Mouse (Mus musculus) hindbrain, embryonic 13.5 days (tissue): Measurements from ENCODE around the gene Col4a3. TPM values are rescaled to one million over a fixed set of nuclear protein-coding genes. Genes with fewer than 3 reads are reported as not detected.
A peak's percentile ranks its signal among the peaks of the same experiment; 100 is the strongest.

Experiments used
- ATAC-seq: fragments of 200-750 bp; cut with Nextera tagmentation; 2 replicates; pipeline ENCODE4 v1.8.0; 2017; ENCODE audit warnings: moderate TSS enrichment; ENCODE audit not compliant: low FRiP score
- H3K27ac ChIP-seq: fragments of 300-500 bp; sonication (generic); 2 replicates; pipeline ENCODE4 v1.5.1; 2015; ENCODE audit warnings: inconsistent platforms, mild to moderate bottlenecking, moderate library complexity
- H3K27me3 ChIP-seq: fragments of 300-500 bp; sonication (generic); 2 replicates; pipeline ENCODE4 v1.6.1; 2015; ENCODE audit warnings: mild to moderate bottlenecking, inconsistent platforms
- H3K36me3 ChIP-seq: fragments of 300-500 bp; sonication (generic); 2 replicates; pipeline ENCODE4 v1.6.1; 2015; ENCODE audit warnings: mild to moderate bottlenecking, inconsistent platforms
- H3K4me1 ChIP-seq: fragments of 300-500 bp; sonication (generic); replicated peaks from 2 replicates; pipeline ENCODE4 v1.6.1; 2015; ENCODE audit warnings: inconsistent platforms
- H3K4me2 ChIP-seq: fragments of 300-500 bp; sonication (generic); 2 replicates; pipeline ENCODE4 v1.6.1; 2015; ENCODE audit warnings: inconsistent platforms, mild to moderate bottlenecking, moderate library complexity
- H3K4me3 ChIP-seq: fragments of 300-500 bp; sonication (generic); 2 replicates; pipeline ENCODE4 v1.5.1; 2015; ENCODE audit warnings: mild to moderate bottlenecking, inconsistent platforms
- H3K9ac ChIP-seq: fragments of 300-500 bp; sonication (generic); 2 replicates; pipeline ENCODE4 v1.6.1; 2015; ENCODE audit warnings: mild to moderate bottlenecking, inconsistent platforms
- H3K9me3 ChIP-seq: fragments of 300-500 bp; sonication (generic); 2 replicates; pipeline ENCODE4 v1.6.1; 2016; ENCODE audit warnings: inconsistent platforms
- WGBS: fragments of 180-500 bp; shearing (Covaris S2); methylation state at CpG from one replicate; pipeline ENCODE4 v1.1.7; 2015; 5-methylcytosine and 5-hydroxymethylcytosine counted together
- polyA plus RNA-seq: library from polyadenylated mRNA; unstranded; fragments of >200 nt; fragmentation: Nextera tagmentation; extraction: Ambion mirVana; gene quantifications from 2 replicates; pipeline ENCODE4 v1.2.1, GENCODE M21; 2015

Col4a3 gene
- polyA plus RNA-seq: 0.23 and 0.25 TPM in 2 replicates

DNA sequence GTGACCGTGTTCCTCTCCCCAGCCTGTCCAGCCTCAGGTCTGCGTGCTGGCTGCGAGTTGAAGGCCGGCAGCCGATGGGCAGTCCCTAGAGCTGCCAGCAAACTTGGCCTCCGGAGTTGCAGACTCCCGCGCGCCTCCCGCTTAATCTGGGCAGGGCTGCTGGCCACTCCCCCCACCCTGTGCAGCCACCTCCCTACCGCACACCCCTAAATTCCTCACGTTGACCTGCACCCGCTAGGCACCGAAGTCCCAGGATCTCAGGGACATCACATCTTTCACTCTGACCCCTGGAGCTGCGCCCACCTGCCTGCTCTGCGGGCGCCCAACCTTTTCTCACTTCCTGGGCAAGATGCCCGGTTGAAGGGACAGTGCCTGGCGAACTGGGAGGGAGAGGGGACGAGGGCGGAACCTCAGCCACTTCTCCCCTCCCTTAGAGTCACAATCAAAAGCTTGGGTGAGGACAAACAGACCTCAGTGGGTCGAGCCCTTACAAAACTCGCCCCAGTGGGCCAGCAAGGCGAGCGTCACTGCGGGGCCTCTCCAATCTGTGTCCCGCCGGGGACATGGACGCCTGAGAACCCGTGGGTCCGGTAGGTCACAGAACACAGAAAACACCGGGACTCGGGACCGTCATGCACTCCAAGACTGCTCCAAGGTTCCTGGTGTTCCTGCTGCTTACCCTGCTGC, at the start of gene Col4a3, which contains the start of gene Col4a4:
Col4a3 (plus strand) TSS at position 209 of the 687 bp plus-strand sequence.
Col4a4 (minus strand) TSS at position 137 of the 687 bp plus-strand sequence.
- Histone ChIP-seq H3K9ac (peak within 1 kb of the TSS; percentile 53), H3K4me2 (peak within 1 kb of the TSS; percentile 59), H3K4me1 (peaks cover 12% of the 10 kb centered on the region), H3K4me3 (peak within 1 kb of the TSS; percentile 33), H3K27me3 (peaks cover 29% of the 10 kb centered on the region), H3K9me3 (no peaks in the 10 kb centered on the region), H3K27ac (no peak within 1 kb of the TSS), H3K36me3 (no peaks in the 10 kb centered on the region)
- 0 out of 2 replicates have a peak, but pooled peaks have one; percentile 36 for ATAC-seq
- WGBS: 7% methylated on average over 34 of the region's 34 CpGs

DNA sequence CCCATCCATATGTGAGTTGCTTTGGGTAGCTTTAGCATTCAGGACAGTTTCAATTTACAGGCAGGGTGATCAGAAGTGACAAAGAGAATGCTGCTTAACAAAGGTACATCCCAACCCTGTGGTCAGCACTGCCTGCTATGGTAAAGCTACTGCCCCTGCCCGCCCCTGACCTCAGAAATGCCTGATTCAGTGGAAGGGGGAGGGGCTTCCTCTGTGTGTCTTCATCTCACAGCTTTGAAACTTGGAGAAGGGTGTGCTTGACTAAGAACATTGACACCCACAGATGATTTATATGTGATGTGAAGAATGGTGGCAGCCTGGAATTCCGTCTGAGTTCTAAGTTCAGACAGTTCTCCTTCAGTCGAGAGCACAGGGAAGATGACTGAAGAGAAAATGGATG, 48.9 kb upstream of the Col4a3 start:
- Histone ChIP-seq H3K36me3 (no peaks in the 10 kb centered on the region), H3K9ac (no peak overlapping the region), H3K27me3 (no peaks in the 10 kb centered on the region), H3K4me1 (peaks cover 12% of the 10 kb centered on the region), H3K4me2 (no peak overlapping the region), H3K27ac (no peak overlapping the region), H3K9me3 (no peaks in the 10 kb centered on the region), H3K4me3 (no peak overlapping the region)
- WGBS: 65% methylated on average over 3 of the region's 3 CpGs
- ATAC-seq: no peak

DNA sequence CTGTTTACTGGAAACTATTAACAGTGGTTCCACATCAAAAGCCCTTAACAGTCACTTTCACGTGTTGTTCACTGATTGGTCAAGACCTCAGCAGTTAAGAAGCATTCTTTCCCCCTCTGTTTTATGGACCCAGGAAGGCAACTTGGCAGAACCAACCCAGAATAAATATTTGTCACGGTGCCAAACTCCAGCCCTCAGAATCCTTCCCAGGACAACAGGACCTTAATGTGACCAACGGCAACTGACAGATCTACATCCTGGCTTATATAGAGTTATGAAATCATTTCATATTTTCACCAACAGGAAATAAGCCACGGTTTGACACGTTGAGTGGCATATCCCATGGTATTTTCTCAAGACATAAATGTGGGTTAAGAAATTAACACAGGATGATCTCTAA, 46.7 kb upstream of the Col4a3 start:
- no peak overlapping the region for H3K9ac ChIP-seq
- no peak overlapping the region for H3K4me3 ChIP-seq
- no peaks in the 10 kb centered on the region for H3K27me3 ChIP-seq
- no peak for ATAC-seq
- H3K36me3 ChIP-seq: no peaks in the 10 kb centered on the region
- no peak overlapping the region for H3K27ac ChIP-seq
- H3K4me1 ChIP-seq: peaks cover 19% of the 10 kb centered on the region
- H3K9me3 ChIP-seq: no peaks in the 10 kb centered on the region
- no peak overlapping the region for H3K4me2 ChIP-seq
- 86% methylated on average over 5 of the region's 5 CpGs for WGBS

DNA sequence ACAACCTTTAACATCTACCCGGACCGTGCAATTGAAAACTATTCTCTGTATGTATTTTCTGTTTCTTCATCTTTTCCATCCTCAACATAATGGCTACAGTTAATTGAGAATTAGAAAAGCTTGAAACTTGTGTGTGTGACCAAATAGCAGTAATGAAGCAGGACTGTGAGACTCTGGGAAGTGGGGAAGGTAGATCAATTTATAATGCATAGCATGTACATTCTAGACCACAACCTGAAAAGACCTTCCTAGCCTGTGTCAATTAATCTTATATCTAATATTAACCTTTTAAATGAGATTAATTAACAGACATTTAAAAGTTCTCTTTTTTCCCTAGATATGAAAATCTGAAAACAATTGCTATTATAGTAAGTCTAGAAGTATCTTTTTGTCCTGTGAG, 42.8 kb upstream of the Col4a3 start:
- no peak overlapping the region for H3K27ac ChIP-seq
- H3K4me2 ChIP-seq: no peak overlapping the region
- H3K4me3 ChIP-seq: no peak overlapping the region
- H3K27me3 ChIP-seq: no peaks in the 10 kb centered on the region
- H3K9me3 ChIP-seq: no peaks in the 10 kb centered on the region
- H3K4me1 ChIP-seq: peaks cover 9% of the 10 kb centered on the region; the same call in 1 of the 2 replicates
- no peak overlapping the region for H3K9ac ChIP-seq
- ATAC-seq: no peak
- 78% methylated on average over 2 of the region's 2 CpGs for WGBS
- H3K36me3 ChIP-seq: no peaks in the 10 kb centered on the region

DNA sequence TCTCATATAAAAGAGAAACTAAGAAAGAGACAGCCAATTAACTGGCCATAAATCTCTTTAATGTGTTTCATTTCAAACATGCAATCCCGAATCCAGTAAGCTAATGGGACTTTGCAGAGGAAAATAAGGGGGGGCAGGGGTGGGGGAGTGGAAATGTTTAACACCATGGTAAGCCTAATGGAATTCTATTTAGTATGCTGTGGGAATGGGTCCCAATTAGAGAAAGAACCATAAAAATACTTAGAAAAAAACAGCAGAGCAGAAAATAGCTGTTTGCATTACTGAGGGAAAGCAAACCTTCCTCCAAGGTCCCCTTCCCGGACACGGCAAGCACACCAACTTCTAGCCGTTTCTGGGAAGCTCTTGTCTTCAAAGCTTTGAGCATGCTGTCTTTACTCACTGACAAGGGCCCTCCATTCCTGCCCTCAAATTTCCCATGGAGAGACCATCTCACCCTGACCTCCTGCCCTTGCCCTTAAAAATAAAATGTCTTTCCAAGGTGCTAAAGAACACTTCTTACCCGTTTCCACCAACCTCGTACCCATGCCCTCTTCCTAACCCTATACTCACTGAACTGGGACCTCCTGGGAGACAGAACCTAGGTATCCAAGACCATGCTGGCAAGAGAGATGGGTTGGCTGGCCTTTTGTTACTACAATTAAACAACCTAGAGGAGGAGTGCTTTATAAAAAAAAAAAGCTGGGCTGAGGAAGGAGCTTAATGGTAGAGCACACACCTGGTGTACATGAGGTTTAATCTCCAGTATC, 42.1 kb upstream of the Col4a3 start:
- Histone ChIP-seq H3K27ac (peak overlapping the region; percentile 60), H3K9ac (no peak overlapping the region), H3K9me3 (no peaks in the 10 kb centered on the region), H3K4me1 (peaks cover 9% of the 10 kb centered on the region; the same call in 1 of the 2 replicates), H3K4me2 (no peak overlapping the region), H3K27me3 (no peaks in the 10 kb centered on the region), H3K36me3 (no peaks in the 10 kb centered on the region), H3K4me3 (no peak overlapping the region)
- ATAC-seq: peak; percentile 83
- 63% methylated on average over 6 of the region's 6 CpGs for whole genome bisulfite sequencing

DNA sequence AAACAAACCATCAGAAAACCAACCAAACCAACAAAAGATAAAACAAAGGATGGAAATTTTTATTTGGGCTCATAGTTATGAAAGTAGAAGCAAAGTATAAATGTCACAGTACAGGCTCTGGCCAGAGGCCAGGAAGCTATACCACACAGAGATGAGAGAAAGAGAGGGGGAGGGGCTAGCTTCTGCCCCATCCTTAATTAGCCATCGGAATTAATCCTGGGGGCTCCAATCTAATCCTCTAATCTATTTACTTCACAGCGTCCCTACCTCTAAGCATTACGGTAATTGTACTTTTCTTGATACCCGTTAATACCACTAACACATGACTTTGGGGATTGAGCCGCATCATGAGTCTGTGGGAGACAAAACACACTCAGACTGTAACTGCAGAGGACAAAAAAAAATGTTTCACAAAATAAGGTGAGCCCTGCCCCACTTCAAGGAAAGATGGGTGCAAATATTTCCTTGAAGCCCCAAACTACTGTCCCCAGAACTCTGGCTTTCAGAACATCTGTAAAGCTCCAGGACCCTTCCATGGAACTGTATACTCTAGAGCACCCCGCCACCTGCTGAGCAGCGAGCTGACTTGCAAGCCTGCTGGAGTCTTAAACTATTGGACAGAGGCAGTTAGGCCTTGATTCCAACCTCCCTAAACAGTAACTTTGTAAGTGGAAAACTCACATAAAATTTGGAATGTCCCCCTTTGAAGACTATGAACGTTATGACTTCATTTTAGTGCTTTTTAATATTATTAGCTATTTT, 41.3 kb upstream of the Col4a3 start:
- 0 out of 2 replicates have a peak, but pooled peaks have one; percentile 57 for ATAC-seq
- Histone ChIP-seq H3K27ac (no peak overlapping the region), H3K4me2 (no peak overlapping the region), H3K4me3 (no peak overlapping the region), H3K4me1 (peaks cover 9% of the 10 kb centered on the region; the same call in 1 of the 2 replicates), H3K36me3 (no peaks in the 10 kb centered on the region), H3K9me3 (no peaks in the 10 kb centered on the region), H3K9ac (no peak overlapping the region), H3K27me3 (no peaks in the 10 kb centered on the region)
- WGBS: 74% methylated on average over 8 of the region's 8 CpGs

DNA sequence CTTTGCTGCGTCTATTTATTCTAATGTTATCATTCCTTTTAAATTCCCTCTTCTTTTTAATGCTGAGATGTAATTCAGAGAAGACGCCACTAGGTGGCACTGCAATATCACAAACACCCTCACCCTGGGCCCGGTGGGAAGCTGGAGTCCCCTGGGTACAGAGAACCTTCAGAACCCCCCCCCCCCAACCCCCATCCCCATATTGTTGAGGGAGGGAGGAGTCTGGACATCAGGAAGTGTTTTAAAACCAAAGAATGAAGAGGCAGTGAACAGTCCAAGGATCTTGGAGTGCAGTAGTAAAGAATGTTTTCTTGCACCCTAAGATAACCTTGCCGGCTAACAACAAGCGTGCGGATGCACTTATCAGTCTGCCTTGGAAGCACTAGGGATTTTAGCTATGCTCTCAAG, 32.3 kb upstream of the Col4a3 start:
- no peaks in the 10 kb centered on the region; the same call in 1 of the 2 replicates for H3K4me1 ChIP-seq
- no peaks in the 10 kb centered on the region for H3K27me3 ChIP-seq
- no peak overlapping the region for H3K4me3 ChIP-seq
- H3K9me3 ChIP-seq: no peaks in the 10 kb centered on the region
- WGBS: 42% methylated on average over 6 of the region's 6 CpGs
- ATAC-seq: peak; percentile 80
- no peak overlapping the region for H3K4me2 ChIP-seq
- H3K36me3 ChIP-seq: no peaks in the 10 kb centered on the region
- H3K9ac ChIP-seq: no peak overlapping the region
- H3K27ac ChIP-seq: no peak overlapping the region

DNA sequence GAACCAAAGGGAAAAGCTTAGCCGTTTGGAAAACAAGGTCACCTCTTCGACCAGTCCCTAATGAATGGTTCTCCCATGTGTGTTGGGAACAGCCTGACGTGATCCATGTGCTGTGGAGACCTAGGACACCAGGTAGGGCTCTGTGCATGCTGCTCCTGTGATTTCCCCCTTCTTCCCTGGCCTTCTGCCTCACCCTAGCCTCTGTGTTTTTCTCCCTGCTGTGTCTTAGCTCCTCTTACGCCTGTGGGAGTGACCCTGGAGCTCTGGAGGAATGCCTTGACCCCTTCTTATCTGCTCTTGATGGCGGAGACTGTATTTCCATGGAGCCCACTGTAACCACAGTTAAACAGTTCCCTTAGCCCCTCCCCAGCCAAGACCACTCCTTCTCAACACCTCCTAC, 31.8 kb upstream of the Col4a3 start:
- Histone ChIP-seq H3K27ac (no peak overlapping the region), H3K27me3 (no peaks in the 10 kb centered on the region), H3K9me3 (no peaks in the 10 kb centered on the region), H3K4me1 (no peaks in the 10 kb centered on the region; the same call in 1 of the 2 replicates), H3K4me2 (no peak overlapping the region), H3K36me3 (no peaks in the 10 kb centered on the region), H3K4me3 (no peak overlapping the region), H3K9ac (no peak overlapping the region)
- ATAC-seq: peak; percentile 28; the same call in 1 of the 2 replicates
- 85% methylated on average over 5 of the region's 5 CpGs for WGBS

DNA sequence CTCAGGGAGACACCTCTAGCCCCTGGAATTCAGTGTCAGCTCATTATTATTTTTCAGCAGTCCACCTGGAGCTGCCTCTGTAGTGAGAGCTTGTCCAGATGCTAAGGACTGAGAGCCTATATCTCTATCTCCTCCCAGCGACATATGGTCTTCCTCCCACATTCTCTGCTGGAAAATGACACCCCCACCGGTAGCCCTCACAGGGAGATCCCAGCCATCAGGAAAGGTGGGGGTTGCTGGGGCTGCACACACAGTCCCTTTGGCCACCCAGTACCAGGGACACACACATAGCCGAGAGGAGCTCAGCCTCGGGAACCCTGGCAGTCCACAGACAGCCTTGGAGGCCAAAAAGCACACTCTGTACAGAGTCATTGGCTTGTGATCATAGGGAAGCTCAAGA, 26.5 kb upstream of the Col4a3 start:
- no peaks in the 10 kb centered on the region for H3K9me3 ChIP-seq
- H3K27me3 ChIP-seq: no peaks in the 10 kb centered on the region
- ATAC-seq: no peak
- no peak overlapping the region for H3K27ac ChIP-seq
- no peaks in the 10 kb centered on the region for H3K4me1 ChIP-seq
- no peak overlapping the region for H3K9ac ChIP-seq
- no peak overlapping the region for H3K4me2 ChIP-seq
- H3K36me3 ChIP-seq: no peaks in the 10 kb centered on the region
- H3K4me3 ChIP-seq: no peak overlapping the region
- 85% methylated on average over 4 of the region's 4 CpGs for whole genome bisulfite sequencing

DNA sequence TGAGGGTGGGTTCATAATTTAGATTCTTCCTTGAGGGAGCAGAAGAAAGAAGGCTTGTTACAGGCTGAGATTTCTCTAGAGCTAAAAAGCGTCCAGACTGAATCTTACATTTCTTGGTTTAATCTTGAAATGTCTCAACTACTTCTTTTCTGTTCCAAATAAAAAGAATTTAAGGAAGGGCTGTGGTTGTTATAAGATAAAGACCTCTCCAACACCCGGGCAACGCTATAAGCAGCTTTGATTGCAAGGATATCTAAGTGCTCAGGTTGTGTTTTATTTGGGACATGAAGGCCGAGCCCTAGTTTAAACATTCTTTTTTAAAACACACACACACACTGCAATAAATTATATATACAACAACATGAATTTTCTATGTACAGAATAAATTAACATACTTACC, 17.3 kb upstream of the Col4a3 start:
- no peaks in the 10 kb centered on the region for H3K27me3 ChIP-seq
- H3K4me3 ChIP-seq: no peak overlapping the region
- H3K36me3 ChIP-seq: no peaks in the 10 kb centered on the region
- H3K4me2 ChIP-seq: no peak overlapping the region
- no peaks in the 10 kb centered on the region for H3K9me3 ChIP-seq
- no peaks in the 10 kb centered on the region for H3K4me1 ChIP-seq
- H3K27ac ChIP-seq: no peak overlapping the region
- WGBS: 95% methylated on average over 4 of the region's 4 CpGs
- H3K9ac ChIP-seq: no peak overlapping the region
- no peak for ATAC-seq

DNA sequence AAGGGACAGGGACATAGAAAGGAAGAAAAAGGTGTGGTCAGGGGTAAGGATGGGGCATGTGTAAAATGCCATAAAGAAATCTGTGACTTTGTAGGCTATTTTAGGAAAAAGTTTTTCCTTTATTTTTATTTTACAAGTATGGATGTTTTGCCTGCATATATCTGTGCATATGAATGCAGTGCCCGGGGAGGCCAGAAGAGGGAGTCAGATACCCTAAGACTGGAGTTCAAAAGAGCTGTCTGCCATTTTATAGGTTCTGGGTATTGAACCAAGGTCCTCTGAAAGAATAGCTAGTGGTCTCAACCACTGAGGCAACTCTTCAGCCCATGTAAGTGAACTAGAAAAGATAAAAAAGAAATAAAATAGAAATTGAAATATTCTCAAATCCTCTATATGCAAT, 15.0 kb upstream of the Col4a3 start:
- Histone ChIP-seq H3K36me3 (no peaks in the 10 kb centered on the region), H3K4me2 (no peak overlapping the region), H3K4me3 (no peak overlapping the region), H3K4me1 (no peaks in the 10 kb centered on the region), H3K27me3 (no peaks in the 10 kb centered on the region), H3K9ac (no peak overlapping the region), H3K27ac (no peak overlapping the region), H3K9me3 (no peaks in the 10 kb centered on the region)
- no peak for ATAC-seq
- WGBS: 78% methylated on average over 1 of the region's 1 CpGs

DNA sequence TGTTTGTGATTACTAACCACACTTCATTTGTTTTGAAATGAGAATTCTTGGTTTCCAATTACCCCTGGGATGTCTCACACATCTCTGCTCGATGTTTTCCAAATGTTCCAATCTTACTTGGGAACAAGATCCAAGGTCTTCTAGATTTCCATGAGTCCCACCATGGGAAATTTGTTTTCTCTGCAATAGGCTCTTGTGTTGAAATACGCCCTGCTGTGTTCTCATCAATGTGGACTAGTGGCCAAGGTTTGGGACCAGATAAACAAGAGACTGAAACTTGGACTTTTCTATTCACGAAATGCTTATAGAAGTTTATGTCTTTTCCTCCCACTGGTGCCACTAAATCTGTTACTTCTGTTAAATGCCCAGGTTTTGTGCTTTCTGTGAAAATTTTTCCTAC, 11.0 kb upstream of the Col4a3 start:
- Histone ChIP-seq H3K27ac (no peak overlapping the region), H3K9me3 (no peaks in the 10 kb centered on the region), H3K36me3 (no peaks in the 10 kb centered on the region), H3K4me3 (no peak overlapping the region), H3K4me1 (no peaks in the 10 kb centered on the region), H3K4me2 (no peak overlapping the region), H3K9ac (no peak overlapping the region), H3K27me3 (no peaks in the 10 kb centered on the region)
- 93% methylated on average over 3 of the region's 3 CpGs for WGBS
- ATAC-seq: no peak
